Mouse (Mus musculus): Measurements from ENCODE around the gene Zfhx3.

Zfhx3 gene

DNA sequence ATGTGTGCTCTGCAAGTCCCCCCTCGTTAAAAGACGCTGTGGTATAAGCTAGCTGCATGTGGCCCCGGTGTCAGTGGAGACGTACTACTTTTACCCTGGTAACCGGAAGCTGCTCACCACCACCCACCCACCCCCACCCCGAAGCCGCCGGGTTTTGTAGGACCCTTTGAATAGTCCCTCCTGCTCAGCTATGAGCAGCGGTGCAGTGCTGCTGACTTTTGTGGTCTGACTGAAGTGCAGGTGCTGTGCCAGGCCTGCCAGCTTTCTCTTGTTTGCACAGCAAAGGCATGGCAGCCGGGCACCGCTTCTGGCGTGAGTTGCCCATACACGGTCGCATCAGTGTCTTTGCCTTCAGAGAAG, 944.8 kb downstream of the Zfhx3 start:
- ChIA-PET CTCF (interaction anchor here (0.6 to 1.7 kb wide), 38 partner anchors 8 to 1483 kb away, joined by 3 to 12 read pairs (median 4); no protein-coding TSS in a partner anchor), POLR2A (interaction anchor here in 2 of 4 experiments (0.5 to 1.9 kb wide), 7 partner anchors 9 to 580 kb away, joined by 3 to 6 read pairs (median 3); no protein-coding TSS in a partner anchor)

DNA sequence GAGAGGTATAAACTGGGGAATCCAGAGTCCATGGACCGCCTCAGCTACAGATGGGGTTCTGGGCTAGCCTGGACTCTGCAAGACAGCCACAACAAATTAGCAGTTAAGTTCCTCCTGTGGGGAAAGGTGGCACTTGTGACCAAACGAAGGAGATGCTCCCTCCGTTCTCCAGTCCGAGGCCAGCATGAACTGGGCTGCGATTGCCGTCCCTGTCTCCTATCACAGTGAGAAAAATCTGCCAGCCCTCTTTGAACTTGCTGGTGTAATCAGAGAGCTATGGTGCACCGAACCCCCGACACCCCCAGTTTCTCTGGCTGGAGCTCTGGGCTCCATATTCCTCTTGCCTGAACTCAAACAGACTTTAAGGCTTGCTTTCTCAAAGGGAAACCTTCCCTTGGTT, 945.4 kb downstream of the Zfhx3 start:
- ChIA-PET POLR2A (interaction anchor here in 2 of 4 experiments (0.7 to 1.7 kb wide), 2 partner anchors 8 to 62 kb away, joined by 3 to 4 read pairs; no protein-coding TSS in a partner anchor), CTCF (interaction anchor here in 3 of 4 experiments (0.6 to 1.6 kb wide), 3 partner anchors 23 to 349 kb away, joined by 3 to 11 read pairs (median 8); no protein-coding TSS in a partner anchor)

GRCm38 (mm10) chr8:108888924-108889323, 946.5 kb downstream of the Zfhx3 start:
- ChIA-PET POLR2A (interaction anchor here in 1 of 4 experiments (0.6 to 0.8 kb wide), 2 partner anchors 8 to 463 kb away, joined by 3 read pairs; no protein-coding TSS in a partner anchor), CTCF (interaction anchor here in 1 of 4 experiments (1.2 kb wide), 1 partner anchor 64 kb away, joined by 4 read pairs; no protein-coding TSS in a partner anchor)

- POLR2A ChIA-PET = interaction anchor here in 1 of 4 experiments (0.8 to 1.4 kb wide), 3 partner anchors 10 to 463 kb away, joined by 3 read pairs; no protein-coding TSS in a partner anchor
- CTCF ChIA-PET = interaction anchor here in 1 of 4 experiments (0.7 to 1.2 kb wide), 2 partner anchors 65 to 1707 kb away, joined by 3 to 4 read pairs; no protein-coding TSS in a partner anchor
Observed at GRCm38 (mm10) chr8:108889406-108889805, 947.0 kb downstream of the Zfhx3 start.

- ChIA-PET POLR2A (interaction anchor here in 1 of 4 experiments (0.6 kb wide), 1 partner anchor 349 kb away, joined by 3 read pairs; no protein-coding TSS in a partner anchor), CTCF (interaction anchor here in 3 of 4 experiments (0.7 to 2.8 kb wide), 4 partner anchors 8 to 75 kb away, joined by 3 to 10 read pairs (median 6); no protein-coding TSS in a partner anchor)
Observed at GRCm38 (mm10) chr8:108894287-108894686, 951.8 kb downstream of the Zfhx3 start.

DNA sequence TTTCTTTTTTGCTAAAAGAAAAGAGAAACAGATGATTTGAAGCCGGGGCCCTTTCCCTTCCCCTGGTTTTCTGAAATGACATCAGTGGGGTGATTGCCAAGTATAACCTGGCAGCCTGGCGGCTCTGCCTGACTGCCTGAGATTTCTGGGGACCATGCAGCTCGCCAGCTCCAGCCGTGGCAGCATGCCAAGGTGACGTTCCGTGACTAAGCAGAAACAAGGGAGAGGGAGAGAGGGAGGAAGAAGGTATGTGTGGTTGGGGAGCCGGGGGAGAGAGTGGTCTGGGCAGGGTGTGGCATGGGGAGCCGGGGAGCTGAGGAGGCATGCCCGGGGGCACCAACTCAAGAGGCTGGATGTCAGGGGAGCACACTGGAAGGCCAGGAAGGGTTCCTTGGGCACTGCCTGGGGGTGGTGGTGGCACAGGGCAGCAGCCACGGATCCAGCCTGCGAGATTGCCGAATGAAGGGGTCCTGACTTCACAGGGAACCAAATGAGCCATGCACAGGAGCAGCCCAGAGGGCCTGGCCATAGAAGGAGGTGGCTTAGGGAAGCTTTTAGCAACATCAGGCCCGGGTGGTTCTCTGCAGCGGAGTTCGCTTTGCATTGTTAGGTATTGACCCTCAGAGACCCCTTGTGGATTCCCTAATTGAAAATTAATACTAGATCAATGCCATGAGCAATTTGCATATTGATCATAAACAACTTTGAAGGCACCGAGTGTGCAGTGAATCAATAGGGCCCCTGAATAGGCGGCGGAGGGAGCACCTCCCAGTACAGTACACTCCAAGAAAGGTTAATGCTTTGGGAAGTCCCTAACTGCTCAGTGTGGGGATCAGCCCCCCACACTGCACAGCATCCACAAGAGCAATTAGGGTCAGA, 954.3 kb downstream of the Zfhx3 start:
- ChIA-PET CTCF (interaction anchor here in 3 of 4 experiments (0.6 to 2.8 kb wide), 6 partner anchors 10 to 638 kb away, joined by 3 to 10 read pairs (median 6); no protein-coding TSS in a partner anchor), POLR2A (interaction anchor here in 1 of 4 experiments (1.2 kb wide), 2 partner anchors 9 kb away, joined by 3 to 4 read pairs; no protein-coding TSS in a partner anchor)

GRCm38 (mm10) chr8:108897347-108898100, 955.1 kb downstream of the Zfhx3 start:
- POLR2A ChIA-PET = no interaction called here
- CTCF ChIA-PET = interaction anchor here in 2 of 4 experiments (0.7 to 2.8 kb wide), 2 partner anchors 11 kb away, joined by 3 to 10 read pairs; no protein-coding TSS in a partner anchor

DNA sequence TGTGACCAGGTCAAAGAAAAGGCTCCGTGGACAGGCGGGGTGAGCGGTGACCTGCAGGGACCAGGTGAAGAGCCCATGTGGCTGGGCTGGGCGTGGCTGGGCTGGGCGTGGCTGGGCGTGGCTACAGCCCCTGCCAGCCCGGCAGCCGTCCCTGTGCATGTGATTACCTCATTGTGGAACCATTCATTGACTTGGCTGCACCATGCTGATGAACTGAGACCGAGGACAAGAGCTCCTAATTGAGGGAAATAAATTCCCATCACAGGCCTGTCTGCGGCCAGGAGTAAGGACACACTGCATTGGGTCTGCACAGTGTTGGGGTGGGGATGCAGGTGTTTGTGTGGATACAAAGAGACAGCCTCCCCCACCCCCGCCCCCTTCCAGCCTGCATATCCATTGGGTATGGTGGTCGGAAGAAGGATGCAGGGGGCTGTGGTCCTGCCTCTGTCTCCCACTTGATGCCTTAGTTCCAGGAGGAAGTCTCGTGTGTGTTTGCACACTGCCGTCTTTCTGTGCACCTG, 956.9 kb downstream of the Zfhx3 start:
- ChIA-PET CTCF (interaction anchor here in 3 of 4 experiments (1.4 to 1.6 kb wide), 3 partner anchors 13 kb away, joined by 4 to 7 read pairs (median 6); no protein-coding TSS in a partner anchor), POLR2A (interaction anchor here in 2 of 4 experiments (0.5 to 1.6 kb wide), 6 partner anchors 9 to 709 kb away, joined by 3 to 6 read pairs (median 3); partner anchors contain the start of gene Dhodh (in 1 of the 2))

- POLR2A ChIA-PET = interaction anchor here in 2 of 4 experiments (1.2 to 1.6 kb wide), 4 partner anchors 11 to 14 kb away, joined by 3 to 6 read pairs (median 4); no protein-coding TSS in a partner anchor
- CTCF ChIA-PET = interaction anchor here in 3 of 4 experiments (0.7 to 1.6 kb wide), 3 partner anchors 14 to 19 kb away, joined by 3 to 6 read pairs (median 3); no protein-coding TSS in a partner anchor
Observed at GRCm38 (mm10) chr8:108900541-108900940, 958.1 kb downstream of the Zfhx3 start.

- ChIA-PET POLR2A (interaction anchor here in 3 of 4 experiments (0.6 to 1.4 kb wide), 5 partner anchors 10 to 181 kb away, joined by 3 to 5 read pairs (median 3); no protein-coding TSS in a partner anchor), CTCF (interaction anchor here in 2 of 4 experiments (0.5 to 1.1 kb wide), 2 partner anchors 19 to 109 kb away, joined by 3 to 7 read pairs; no protein-coding TSS in a partner anchor)
Observed at GRCm38 (mm10) chr8:108901208-108901607, 958.8 kb downstream of the Zfhx3 start.

DNA sequence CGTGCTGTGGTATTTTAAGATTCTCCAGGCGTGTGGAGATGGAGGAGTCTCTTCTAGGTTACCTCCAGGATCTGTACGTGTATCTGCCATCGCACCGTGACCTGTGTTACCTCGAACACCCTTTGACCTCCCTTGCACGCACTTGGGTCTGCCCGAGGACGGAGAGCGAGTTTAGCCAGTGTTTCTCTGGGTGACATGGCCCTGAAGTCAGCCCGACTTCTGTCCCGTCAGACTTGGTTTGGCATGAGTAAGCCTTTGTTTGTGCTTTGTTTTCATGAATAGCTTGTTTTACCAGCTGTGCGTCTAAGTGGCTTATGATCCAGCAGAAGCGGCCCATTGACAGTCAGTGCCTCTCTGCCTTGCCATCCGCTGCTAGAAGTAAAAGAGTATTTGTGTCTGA, 961.1 kb downstream of the Zfhx3 start:
- ChIA-PET POLR2A (no interaction called here), CTCF (interaction anchor here in 1 of 4 experiments (0.5 kb wide), 1 partner anchor 34 kb away, joined by 3 read pairs; no protein-coding TSS in a partner anchor)

- ChIA-PET CTCF (no interaction called here), POLR2A (no interaction called here)
Observed at GRCm38 (mm10) chr8:108904288-108904971, 962.0 kb downstream of the Zfhx3 start.

- ChIA-PET POLR2A (no interaction called here), CTCF (no interaction called here)
Observed at GRCm38 (mm10) chr8:108908066-108908465, 965.6 kb downstream of the Zfhx3 start.

- ChIA-PET CTCF (no interaction called here), POLR2A (no interaction called here)
Observed at GRCm38 (mm10) chr8:108908540-108908939, 966.1 kb downstream of the Zfhx3 start.

GRCm38 (mm10) chr8:108909035-108909434, 966.6 kb downstream of the Zfhx3 start:
- CTCF ChIA-PET = no interaction called here
- POLR2A ChIA-PET = no interaction called here

- CTCF ChIA-PET = no interaction called here
- POLR2A ChIA-PET = no interaction called here
Observed at GRCm38 (mm10) chr8:108909455-108909854, 967.0 kb downstream of the Zfhx3 start.

DNA sequence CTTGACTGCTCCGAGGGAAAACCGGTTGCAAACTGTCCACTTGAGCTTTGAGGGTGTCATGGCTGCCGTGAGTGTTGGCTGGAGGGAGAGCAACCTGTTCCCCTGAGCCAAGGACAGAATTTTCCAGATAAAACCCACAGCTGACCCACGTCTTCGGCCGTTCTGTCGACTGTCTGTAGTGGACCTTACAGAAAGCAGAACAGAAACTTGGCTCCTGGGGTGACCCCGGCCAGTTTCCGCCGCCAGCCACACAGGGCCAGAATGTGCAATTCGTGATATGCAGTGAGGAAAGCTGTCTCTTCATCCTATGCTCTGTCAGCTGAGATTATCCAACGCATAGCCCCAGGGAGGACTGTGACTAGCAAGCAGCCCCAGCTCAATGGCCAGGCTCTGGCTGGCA, 968.4 kb downstream of the Zfhx3 start:
- CTCF ChIA-PET = interaction anchor here (0.5 to 1.8 kb wide), 19 partner anchors 14 to 630 kb away, joined by 3 to 11 read pairs (median 4); no protein-coding TSS in a partner anchor
- POLR2A ChIA-PET = interaction anchor here in 1 of 4 experiments (1.1 to 1.6 kb wide), 2 partner anchors 10 to 141 kb away, joined by 3 to 4 read pairs; no protein-coding TSS in a partner anchor
